In genomic region chr10:24171906-24172459, GRCm38 (mm10) we compare ENCODE assay signal across 28 mouse cellular contexts. TPM values are rescaled to one million over a fixed set of nuclear protein-coding genes. Genes with fewer than 3 reads are reported as not detected.
DNase-seq lines count a peak whose midpoint lies in the region; ATAC-seq and TF ChIP-seq lines count a peak whose summit lies in the region.
"Had no signal": no experiment of that assay in that cellular context is flagged by ENCODE, and none has a peak within 500 bp of the region (broad histone marks: within the 10 kb centered on the region; RNA-seq: fewer than 3 reads in every experiment).

No protein-coding gene starts in this region.

- H3K36me3 ChIP-seq in liver, embryonic 12.5 days, result no peaks in the 10 kb centered on the region
- peaks cover 62% of the 10 kb centered on the region for H3K36me3 ChIP-seq in megakaryocyte, embryonic 14.5 days (replicated peaks; ENCODE audit: low read length)
- peaks cover 0 to 15% of the 10 kb centered on the region in 2 experiments; a peak in 2 of 4 replicates for H3K36me3 ChIP-seq in MEL (ENCODE audit: control insufficient read depth in 1 of 2, insufficient read depth in 2 of 2, low read length in 2 of 2)
- H3K36me3 ChIP-seq: embryonic facial prominence, embryonic 13.5 days; embryonic facial prominence, embryonic 15.5 days; forebrain, embryonic 10.5 days; forebrain, embryonic 12.5 days had no signal

- no peak for TF ChIP-seq CTCF in gastrocnemius, adult 2 months (IDR thresholded peaks at IDR 0.05)
- TF ChIP-seq CTCF in MEL (IDR thresholded peaks at IDR 0.05 in 2 of 3, conservative IDR thresholded peaks at IDR 0.05 in 1 of 3; ENCODE audit: control insufficient read depth in 1 of 3, insufficient read depth in 1 of 3, low read depth in 2 of 3, low read length in 3 of 3, poor library complexity in 1 of 3, severe bottlenecking in 1 of 3), result no peak

- H3K4me1 ChIP-seq in liver, embryonic 12.5 days, result peaks cover 43% of the 10 kb centered on the region
- peaks cover 76% of the 10 kb centered on the region for H3K4me1 ChIP-seq in megakaryocyte, embryonic 14.5 days
- peaks cover 20 to 21% of the 10 kb centered on the region in 2 experiments for H3K4me1 ChIP-seq in MEL (ENCODE audit: control insufficient read depth in 1 of 2, insufficient read depth in 2 of 2, low read length in 2 of 2)
- H3K4me1 ChIP-seq: forebrain, embryonic 10.5 days; forebrain, embryonic 12.5 days had no signal

- H3K79me2 ChIP-seq in MEL (ENCODE audit: control insufficient read depth, insufficient read depth, low read length, poor library complexity), result no peaks in the 10 kb centered on the region

- no peak for TF ChIP-seq RAD21 in MEL (IDR thresholded peaks at IDR 0.05; ENCODE audit: low read depth, low read length)

- TF ChIP-seq POLR2A in MEL (IDR thresholded peaks at IDR 0.05; ENCODE audit: control insufficient read depth in 1 of 2, insufficient read depth in 1 of 2, low read depth in 1 of 2, low read length in 2 of 2, poor library complexity in 1 of 2), result no peak

- H3K27ac ChIP-seq in gastrocnemius, adult 2 months, result peak overlapping the region; percentile 87; the same call in 1 of the 2 replicates
- peak overlapping the region; percentile 37 for H3K27ac ChIP-seq in liver, embryonic 12.5 days
- H3K27ac ChIP-seq in MEL (ENCODE audit: control insufficient read depth, low read depth, low read length), result no peak overlapping the region; the same call in 1 of the 2 replicates
- H3K27ac ChIP-seq: embryonic facial prominence, embryonic 13.5 days; embryonic facial prominence, embryonic 15.5 days; forebrain, embryonic 10.5 days; forebrain, embryonic 12.5 days had no signal

- H3K4me3 ChIP-seq in gastrocnemius, adult 2 months, result no peak overlapping the region
- H3K4me3 ChIP-seq in liver, embryonic 12.5 days, result no peak overlapping the region
- H3K4me3 ChIP-seq in megakaryocyte, embryonic 14.5 days (replicated peaks), result peak overlapping the region; percentile 47
- H3K4me3 ChIP-seq in MEL (ENCODE audit: control insufficient read depth in 1 of 2, insufficient read depth in 1 of 2, low read depth in 2 of 2, low read length in 2 of 2), result no peak overlapping the region
- H3K4me3 ChIP-seq: embryonic facial prominence, embryonic 13.5 days; embryonic facial prominence, embryonic 15.5 days; erythroblast, embryonic 14.5 days; forebrain, embryonic 10.5 days; forebrain, embryonic 12.5 days had no signal

- H3K27me3 ChIP-seq in liver, embryonic 12.5 days (replicated peaks), result no peaks in the 10 kb centered on the region
- no peaks in the 10 kb centered on the region for H3K27me3 ChIP-seq in megakaryocyte, embryonic 14.5 days (replicated peaks)
- H3K27me3 ChIP-seq in MEL (ENCODE audit: control insufficient read depth in 1 of 2, insufficient read depth in 2 of 2, low read length in 2 of 2), result no peaks in the 10 kb centered on the region
- H3K27me3 ChIP-seq: CH12.LX; embryonic facial prominence, embryonic 13.5 days; embryonic facial prominence, embryonic 15.5 days; forebrain, embryonic 12.5 days had no signal

- H3K9me3 ChIP-seq in liver, embryonic 12.5 days (replicated peaks), result no peaks in the 10 kb centered on the region
- no peaks in the 10 kb centered on the region for H3K9me3 ChIP-seq in megakaryocyte, embryonic 14.5 days
- no peaks in the 10 kb centered on the region for H3K9me3 ChIP-seq in MEL (replicated peaks; ENCODE audit: insufficient read depth, low read length)
- H3K9me3 ChIP-seq: embryonic facial prominence, embryonic 13.5 days; embryonic facial prominence, embryonic 15.5 days; forebrain, embryonic 10.5 days; forebrain, embryonic 12.5 days; G1E had no signal

- peak in 1 of 2 experiments; percentile 51; a peak in 1 of 4 replicates for TF ChIP-seq EP300 in MEL (IDR thresholded peaks at IDR 0.05; ENCODE audit: low read depth in 1 of 2, low read length in 2 of 2)

- no peak for DNase-seq in gastrocnemius, adult 2 months
- no peak for DNase-seq in gastrocnemius, postnatal 25 days
- no peak for DNase-seq in liver
- peak; percentile 29 for DNase-seq in MEL (ENCODE audit: low read depth, low spot score)
- DNase-seq: adrenal gland, adult 2 months; adrenal gland, postnatal 10 days; adrenal gland, postnatal 25 days; B cell, adult 2 months; cerebellum, adult 11 months; cerebellum, adult 18-20 months; cerebellum, adult 8-10 months; cerebellum, adult 9-11 months; cerebellum, postnatal 14 days; cerebellum, postnatal 36 days; embryo, embryonic 11 days had no signal

- no peak overlapping the region for H3K4me2 ChIP-seq in liver, embryonic 12.5 days
- H3K4me2 ChIP-seq: embryonic facial prominence, embryonic 13.5 days; embryonic facial prominence, embryonic 15.5 days; forebrain, embryonic 12.5 days had no signal

- WGBS in liver, embryonic 12.5 days (ENCODE audit: insufficient replicate concordance), result 82% methylated on average over 4 of the region's 4 CpGs

- intact Hi-C loops in gastrocnemius, adult 2 months (cut with DNase I), result no loop called here

- H3K9ac ChIP-seq in liver, embryonic 12.5 days, result no peak overlapping the region
- no peak overlapping the region for H3K9ac ChIP-seq in MEL (ENCODE audit: control insufficient read depth, low read depth, low read length, poor library complexity, severe bottlenecking)
- H3K9ac ChIP-seq: embryonic facial prominence, embryonic 13.5 days; embryonic facial prominence, embryonic 15.5 days; forebrain, embryonic 12.5 days had no signal

- ATAC-seq in liver, embryonic 12.5 days, result peak; percentile 52; the same call in 1 of the 2 replicates
- ATAC-seq in megakaryocyte, adult 5-6 weeks (ENCODE audit: poor library complexity, severe bottlenecking), result no peak
- ATAC-seq: CD4-positive, CD25-positive, alpha-beta regulatory T cell, adult 4 months; forebrain, embryonic 14.5 days had no signal

TF ChIP-seq in MEL, 35 proteins besides CTCF, POLR2A, EP300 and RAD21:
- 0 out of 2 replicates have a peak, but pooled peaks have one; percentile 20 for TF ChIP-seq GATA1 (IDR thresholded peaks at IDR 0.05; ENCODE audit: low read depth, low read length)
- TF ChIP-seq GABPA (IDR thresholded peaks at IDR 0.05; ENCODE audit: low read depth, low read length), result no peak
- TF ChIP-seq ETS1 (IDR thresholded peaks at IDR 0.05; ENCODE audit: low read depth, low read length), result peak; percentile 66
TF ChIP-seq in MEL: peak in this region for 2.

RNA-seq across cellular contexts. Expression of gene Stx7, which starts 22.9 kb away (rescaled TPM):
- total RNA-seq in gastrocnemius, adult 2 months (2021), result 10 to 100 TPM; 21.7 to 26.1 TPM
- 10 to 100 TPM; 23.6 to 24.1 TPM for total RNA-seq in gastrocnemius, postnatal 25 days (2021)
- 34.0 TPM in 2 replicates for polyA plus RNA-seq in liver, embryonic 12.5 days (2016; fragmentation: Nextera tagmentation; extraction: Ambion mirVana)
- 109 and 228 TPM in 2 replicates for polyA plus RNA-seq in megakaryocyte, embryonic 14.5 days (2012; ENCODE audit: insufficient read depth, low replicate concordance)
- 163 and 174 TPM in 2 replicates for total RNA-seq in megakaryocyte, adult 5-6 weeks (2015)
- 174 and 189 TPM in 2 replicates for total RNA-seq in megakaryocyte, adult 5-6 weeks (2017)
- total RNA-seq in MEL (2012; rRNA removed), result 32.6 and 36.1 TPM in 2 replicates
- 10 to 100 TPM in 1 of 2 experiments, not detected in 1; 37.7 TPM for polyA plus RNA-seq in MEL (2012; ENCODE audit: insufficient read depth in 1 of 2, insufficient read length in 2 of 2, low read depth in 1 of 2, low replicate concordance in 2 of 2, missing spikeins in 1 of 2)

RNA-seq across cellular contexts. Expression of gene Moxd1, which starts 51.3 kb away (rescaled TPM):
- under 1 TPM; 0.28 to 0.94 TPM for total RNA-seq in gastrocnemius, adult 2 months (2021)
- under 1 TPM; 0.56 to 0.69 TPM for total RNA-seq in gastrocnemius, postnatal 25 days (2021)
- 1.0 and 1.1 TPM in 2 replicates for polyA plus RNA-seq in liver, embryonic 12.5 days (2016; fragmentation: Nextera tagmentation; extraction: Ambion mirVana)
- not detected in 2 replicates for polyA plus RNA-seq in megakaryocyte, embryonic 14.5 days (2012; ENCODE audit: insufficient read depth, low replicate concordance)
- total RNA-seq in megakaryocyte, adult 5-6 weeks (2015), result not detected in 2 replicates
- not detected in 2 replicates for total RNA-seq in megakaryocyte, adult 5-6 weeks (2017)
- total RNA-seq in MEL (2012; rRNA removed), result not detected in 2 replicates
- polyA plus RNA-seq in MEL (2012; ENCODE audit: insufficient read depth in 1 of 2, insufficient read length in 2 of 2, low read depth in 1 of 2, low replicate concordance in 2 of 2, missing spikeins in 1 of 2), result not detected
- total RNA-seq: CH12.LX; common myeloid progenitor, adult 5-6 weeks; G1E had no signal
- polyA plus RNA-seq: CD4-positive, CD25-positive, alpha-beta regulatory T cell, adult 4 months; erythroblast, embryonic 14.5 days; G1E had no signal
